Mouse (Mus musculus) testis, adult 2 months (tissue): ENCODE results near the gene Olfr494. TPM values are rescaled to one million over a fixed set of nuclear protein-coding genes. Genes with fewer than 3 reads are reported as not detected.

Experiments
- H3K27ac ChIP-seq: fragments of 200-500 bp; 2 replicates; pipeline ENCODE4 v1.5.1; 2012; ENCODE audit warnings: low read depth, low read length; ENCODE audit not compliant: control insufficient read depth, insufficient read depth
- H3K27me3 ChIP-seq: fragments of 200-500 bp; 2 replicates; pipeline ENCODE4 v1.6.1; 2012; ENCODE audit warnings: mild to moderate bottlenecking, low read length, moderate library complexity; ENCODE audit not compliant: control insufficient read depth, insufficient read depth
- H3K36me3 ChIP-seq: fragments of 200-500 bp; 2 replicates; pipeline ENCODE4 v1.6.1; 2012; ENCODE audit warnings: mild to moderate bottlenecking, low read length; ENCODE audit not compliant: control insufficient read depth, insufficient read depth
- H3K4me1 ChIP-seq: fragments of 200-500 bp; 2 replicates; pipeline ENCODE4 v1.6.1; 2012; ENCODE audit warnings: low read length; ENCODE audit not compliant: control insufficient read depth, insufficient read depth
- H3K4me3 ChIP-seq: fragments of 200-500 bp; 2 replicates; pipeline ENCODE4 v1.5.1; 2012; ENCODE audit warnings: low read depth, mild to moderate bottlenecking, low read length, moderate library complexity, mixed read lengths; ENCODE audit not compliant: control insufficient read depth
- CTCF ChIP-seq: fragments of 200-500 bp; IDR thresholded peaks from 2 replicates; pipeline ENCODE4 v1.5.1; 2012; ENCODE audit warnings: low read depth, mild to moderate bottlenecking, inconsistent platforms, low read length, moderate library complexity; ENCODE audit not compliant: control insufficient read depth, insufficient read depth, insufficient replicate concordance
- POLR2A ChIP-seq: fragments of 200-500 bp; IDR thresholded peaks from 2 replicates; pipeline ENCODE4 v1.6.1; 2012; ENCODE audit warnings: low read depth, mild to moderate bottlenecking, inconsistent platforms, low read length, moderate library complexity; ENCODE audit not compliant: control insufficient read depth
- polyA plus RNA-seq: library from polyadenylated mRNA; depleted of rRNA; stranded (reverse); fragments of >200 nt; gene quantifications from 2 replicates; pipeline ENCODE4 v1.2.3, GENCODE M21; 2012; rRNA removed

The Olfr494 gene
- not detected in 2 replicates for polyA plus RNA-seq

- TF ChIP-seq CTCF: no peak
- no peak for TF ChIP-seq POLR2A
- no peak within 1 kb of the TSS for H3K27ac ChIP-seq
- no peaks in the 10 kb centered on the region for H3K4me1 ChIP-seq
- H3K27me3 ChIP-seq: no peaks in the 10 kb centered on the region
- H3K36me3 ChIP-seq: no peaks in the 10 kb centered on the region
- H3K4me3 ChIP-seq: no peak within 1 kb of the TSS
Measured at GRCm38 (mm10) chr7:108365035-108365434, at the start of gene Olfr494. TSS of gene Olfr494 (plus strand) at chr7:108365335.

- H3K27me3 ChIP-seq: no peaks in the 10 kb centered on the region
- H3K36me3 ChIP-seq: no peaks in the 10 kb centered on the region
- no peaks in the 10 kb centered on the region for H3K4me1 ChIP-seq
- no peak within 1 kb of the TSS for H3K4me3 ChIP-seq
- H3K27ac ChIP-seq: no peak within 1 kb of the TSS
- TF ChIP-seq POLR2A (no peak), CTCF (no peak)
Measured at GRCm38 (mm10) chr7:108323574-108323973, 41.6 kb upstream of the Olfr494 start, which contains the start of gene Olfr492. TSS of gene Olfr492 (minus strand) at chr7:108323674.

- TF ChIP-seq CTCF: no peak
- no peak for TF ChIP-seq POLR2A
- H3K36me3 ChIP-seq: no peaks in the 10 kb centered on the region
- no peak within 1 kb of the TSS for H3K4me3 ChIP-seq
- H3K27me3 ChIP-seq: no peaks in the 10 kb centered on the region
- no peaks in the 10 kb centered on the region for H3K4me1 ChIP-seq
- no peak within 1 kb of the TSS for H3K27ac ChIP-seq
Measured at GRCm38 (mm10) chr7:108346879-108347278, 18.3 kb upstream of the Olfr494 start, which contains the start of gene Olfr493. TSS of gene Olfr493 (minus strand) at chr7:108346979.

- TF ChIP-seq CTCF: no peak
- TF ChIP-seq POLR2A: no peak
- no peaks in the 10 kb centered on the region for H3K36me3 ChIP-seq
- H3K4me1 ChIP-seq: no peaks in the 10 kb centered on the region
- H3K27me3 ChIP-seq: no peaks in the 10 kb centered on the region
- no peak within 1 kb of the TSS for H3K4me3 ChIP-seq
- no peak within 1 kb of the TSS for H3K27ac ChIP-seq
Measured at GRCm38 (mm10) chr7:108392867-108393266, 27.7 kb downstream of the Olfr494 start, which contains the start of gene Olfr495. TSS of gene Olfr495 (plus strand) at chr7:108393167.

Other genes with a start within 250 kb of the Olfr494 start
- gene Olfr484, start 237.9 kb upstream of the Olfr494 start, polyA plus RNA-seq: not detected in 2 replicates
- gene Olfr485, start 205.5 kb upstream of the Olfr494 start, polyA plus RNA-seq: not detected in 2 replicates
- gene Olfr486, start 192.6 kb upstream of the Olfr494 start, polyA plus RNA-seq: not detected in 2 replicates
- not detected in 2 replicates for gene Olfr487, start 150.7 kb upstream of the Olfr494 start, polyA plus RNA-seq
- gene Olfr488, start 107.0 kb upstream of the Olfr494 start, polyA plus RNA-seq: not detected in 2 replicates
- gene Olfr490, start 76.4 kb upstream of the Olfr494 start, polyA plus RNA-seq: not detected in 2 replicates
- not detected in 2 replicates for gene Olfr491, start 51.9 kb upstream of the Olfr494 start, polyA plus RNA-seq
- not detected in 2 replicates for gene Olfr492, start 41.7 kb upstream of the Olfr494 start, polyA plus RNA-seq
- gene Olfr493, start 18.4 kb upstream of the Olfr494 start, polyA plus RNA-seq: not detected in 2 replicates
- not detected in 2 replicates for gene Olfr495, start 27.8 kb downstream of the Olfr494 start, polyA plus RNA-seq
- not detected in 2 replicates for gene Olfr497, start 55.1 kb downstream of the Olfr494 start, polyA plus RNA-seq
- gene Olfr498, start 100.0 kb downstream of the Olfr494 start, polyA plus RNA-seq: not detected in 2 replicates
- not detected in 2 replicates for gene Olfr502, start 159.7 kb downstream of the Olfr494 start, polyA plus RNA-seq
- gene Olfr503, start 179.2 kb downstream of the Olfr494 start, polyA plus RNA-seq: not detected in 2 replicates
- not detected in 2 replicates for gene Olfr504, start 200.5 kb downstream of the Olfr494 start, polyA plus RNA-seq
- not detected in 2 replicates for gene Olfr506, start 245.5 kb downstream of the Olfr494 start, polyA plus RNA-seq